Mouse (Mus musculus) stomach, embryonic 16.5 days (tissue): ENCODE measurements around the gene Ehbp1. TPM values are rescaled to one million over a fixed set of nuclear protein-coding genes. Genes with fewer than 3 reads are reported as not detected.
A peak's percentile ranks its signal among the peaks of the same experiment; 100 is the strongest.

Experiments used
- ATAC-seq: fragments of 200-750 bp; cut with Nextera tagmentation; 2 replicates; pipeline ENCODE4 v1.8.0; 2017; ENCODE audit warnings: moderate number of reproducible peaks, moderate TSS enrichment; ENCODE audit not compliant: insufficient read depth, low FRiP score
- H3K27ac ChIP-seq: fragments of 300-500 bp; sonication (generic); 2 replicates; pipeline ENCODE4 v1.5.1; 2014; ENCODE audit warnings: low read length
- H3K27me3 ChIP-seq: fragments of 300-500 bp; sonication (generic); 2 replicates; pipeline ENCODE4 v1.6.1; 2014; ENCODE audit warnings: low read length, control low read depth, mixed read lengths; ENCODE audit not compliant: control insufficient read depth, insufficient read depth
- H3K36me3 ChIP-seq: fragments of 300-500 bp; sonication (generic); 2 replicates; pipeline ENCODE4 v1.6.1; 2014; ENCODE audit warnings: low read length; ENCODE audit not compliant: control insufficient read depth, insufficient read depth
- H3K4me1 ChIP-seq: fragments of 300-500 bp; sonication (generic); 2 replicates; pipeline ENCODE4 v1.6.1; 2014; ENCODE audit warnings: low read length, control low read depth, mixed read lengths; ENCODE audit not compliant: control insufficient read depth, insufficient read depth
- H3K4me2 ChIP-seq: fragments of 300-500 bp; sonication (generic); 2 replicates; pipeline ENCODE4 v1.6.1; 2014; ENCODE audit warnings: low read depth, low read length, mixed read lengths
- H3K4me3 ChIP-seq: fragments of 300-500 bp; sonication (generic); replicated peaks from 2 replicates; pipeline ENCODE4 v1.5.1; 2014; ENCODE audit warnings: mild to moderate bottlenecking, low read length
- H3K9ac ChIP-seq: fragments of 300-500 bp; sonication (generic); 2 replicates; pipeline ENCODE4 v1.6.1; 2014; ENCODE audit warnings: low read length
- H3K9me3 ChIP-seq: fragments of 300-500 bp; sonication (generic); replicated peaks from 2 replicates; pipeline ENCODE4 v1.6.1; 2016; ENCODE audit warnings: low read length, control low read depth; ENCODE audit not compliant: control insufficient read depth
- WGBS: fragments of 180-500 bp; shearing (Covaris S2); extraction: QIAGEN DNeasy Blood & Tissue Kit; methylation state at CpG from one replicate; pipeline ENCODE4 v1.1.7; 2014; 5-methylcytosine and 5-hydroxymethylcytosine counted together
- polyA plus RNA-seq: library from polyadenylated mRNA; unstranded; fragments of >200 nt; fragmentation: Nextera tagmentation; extraction: Ambion mirVana; gene quantifications from 2 replicates; pipeline ENCODE4 v1.2.1, GENCODE M21; 2015

The Ehbp1 gene
- polyA plus RNA-seq, 1 experiment from 2014 or later: 12.7 TPM

- no peaks in the 10 kb centered on the region for H3K36me3 ChIP-seq
- no peaks in the 10 kb centered on the region for H3K27me3 ChIP-seq
- 0 out of 2 replicates have a peak, but pooled peaks have one; percentile 33 for ATAC-seq
- H3K27ac ChIP-seq: no peak overlapping the region
- H3K4me3 ChIP-seq: no peak overlapping the region
- no peaks in the 10 kb centered on the region for H3K9me3 ChIP-seq
- H3K9ac ChIP-seq: no peak overlapping the region
- H3K4me1 ChIP-seq: peaks cover 7% of the 10 kb centered on the region; the same call in 1 of the 2 replicates
- no peak overlapping the region for H3K4me2 ChIP-seq
Observed at GRCm38 (mm10) chr11:22267014-22267413, 75.1 kb downstream of the Ehbp1 start.

GRCm38 (mm10) chr11:22255418-22255817, 86.7 kb downstream of the Ehbp1 start:
- WGBS: 91% methylated on average over 1 of the region's 1 CpGs
- no peak for ATAC-seq

GRCm38 (mm10) chr11:22249363-22249762, 92.7 kb downstream of the Ehbp1 start:
- Histone ChIP-seq H3K27ac (no peak overlapping the region), H3K9me3 (no peaks in the 10 kb centered on the region), H3K4me3 (no peak overlapping the region), H3K4me1 (peaks cover 3% of the 10 kb centered on the region; the same call in 1 of the 2 replicates), H3K36me3 (no peaks in the 10 kb centered on the region), H3K27me3 (no peaks in the 10 kb centered on the region), H3K4me2 (no peak overlapping the region), H3K9ac (no peak overlapping the region)
- WGBS: 79% methylated on average over 2 of the region's 2 CpGs
- ATAC-seq: no peak

More at GRCm38 (mm10) chr11:22255418-22255817, 86.7 kb downstream of the Ehbp1 start:
- no peaks in the 10 kb centered on the region for H3K36me3 ChIP-seq
- H3K4me3 ChIP-seq: no peak overlapping the region
- H3K27me3 ChIP-seq: no peaks in the 10 kb centered on the region
- no peak overlapping the region for H3K9ac ChIP-seq
- H3K27ac ChIP-seq: no peak overlapping the region
- H3K9me3 ChIP-seq: no peaks in the 10 kb centered on the region
- H3K4me1 ChIP-seq: no peaks in the 10 kb centered on the region
- H3K4me2 ChIP-seq: no peak overlapping the region

- Histone ChIP-seq H3K27me3 (no peaks in the 10 kb centered on the region), H3K4me1 (peaks cover 3% of the 10 kb centered on the region; the same call in 1 of the 2 replicates), H3K27ac (no peak overlapping the region), H3K9ac (no peak overlapping the region), H3K4me2 (no peak overlapping the region), H3K4me3 (no peak overlapping the region), H3K36me3 (no peaks in the 10 kb centered on the region), H3K9me3 (no peaks in the 10 kb centered on the region)
- ATAC-seq: no peak
- WGBS: 55% methylated on average over 4 of the region's 4 CpGs
Observed at GRCm38 (mm10) chr11:22247736-22248135, 94.4 kb downstream of the Ehbp1 start.

GRCm38 (mm10) chr11:22247069-22247468, 95.0 kb downstream of the Ehbp1 start:
- no peaks in the 10 kb centered on the region for H3K27me3 ChIP-seq
- no peaks in the 10 kb centered on the region for H3K36me3 ChIP-seq
- ATAC-seq: no peak
- H3K27ac ChIP-seq: no peak overlapping the region
- no peak overlapping the region for H3K9ac ChIP-seq
- no peak overlapping the region for H3K4me3 ChIP-seq
- no peaks in the 10 kb centered on the region for H3K9me3 ChIP-seq
- peaks cover 3% of the 10 kb centered on the region; the same call in 1 of the 2 replicates for H3K4me1 ChIP-seq
- no peak overlapping the region for H3K4me2 ChIP-seq

- Histone ChIP-seq H3K9me3 (no peaks in the 10 kb centered on the region), H3K4me1 (no peaks in the 10 kb centered on the region), H3K9ac (no peak overlapping the region), H3K4me3 (no peak overlapping the region), H3K27me3 (no peaks in the 10 kb centered on the region), H3K36me3 (no peaks in the 10 kb centered on the region), H3K4me2 (no peak overlapping the region), H3K27ac (no peak overlapping the region)
- no peak for ATAC-seq
- 84% methylated on average over 5 of the region's 5 CpGs for WGBS
Observed at GRCm38 (mm10) chr11:22235558-22235957, 106.5 kb downstream of the Ehbp1 start.

GRCm38 (mm10) chr11:22234739-22235138, 107.4 kb downstream of the Ehbp1 start:
- Histone ChIP-seq H3K9ac (no peak overlapping the region), H3K27ac (no peak overlapping the region), H3K4me3 (no peak overlapping the region), H3K4me1 (no peaks in the 10 kb centered on the region), H3K27me3 (no peaks in the 10 kb centered on the region), H3K36me3 (no peaks in the 10 kb centered on the region), H3K4me2 (no peak overlapping the region), H3K9me3 (no peaks in the 10 kb centered on the region)
- WGBS: 81% methylated on average over 1 of the region's 1 CpGs
- ATAC-seq: no peak

GRCm38 (mm10) chr11:22230906-22231305, 111.2 kb downstream of the Ehbp1 start:
- Histone ChIP-seq H3K9me3 (no peaks in the 10 kb centered on the region; the same call in 1 of the 2 replicates), H3K4me2 (no peak overlapping the region), H3K4me1 (no peaks in the 10 kb centered on the region), H3K4me3 (no peak overlapping the region), H3K36me3 (no peaks in the 10 kb centered on the region), H3K27ac (no peak overlapping the region), H3K27me3 (no peaks in the 10 kb centered on the region), H3K9ac (no peak overlapping the region)
- ATAC-seq: peak; percentile 68; the same call in 1 of the 2 replicates
- WGBS: 53% methylated on average over 6 of the region's 6 CpGs

- Histone ChIP-seq H3K4me2 (no peak overlapping the region), H3K27ac (no peak overlapping the region), H3K9me3 (no peaks in the 10 kb centered on the region; the same call in 1 of the 2 replicates), H3K27me3 (no peaks in the 10 kb centered on the region), H3K4me1 (no peaks in the 10 kb centered on the region), H3K4me3 (no peak overlapping the region), H3K36me3 (no peaks in the 10 kb centered on the region), H3K9ac (no peak overlapping the region)
- WGBS: 45% methylated on average over 2 of the region's 2 CpGs
- ATAC-seq: no peak
Observed at GRCm38 (mm10) chr11:22225619-22226018, 116.5 kb downstream of the Ehbp1 start.

- Histone ChIP-seq H3K9me3 (no peaks in the 10 kb centered on the region), H3K9ac (no peak overlapping the region), H3K4me2 (no peak overlapping the region), H3K36me3 (no peaks in the 10 kb centered on the region), H3K27me3 (no peaks in the 10 kb centered on the region), H3K4me3 (no peak overlapping the region), H3K27ac (no peak overlapping the region), H3K4me1 (no peaks in the 10 kb centered on the region)
- 74% methylated on average over 2 of the region's 2 CpGs for WGBS
- no peak for ATAC-seq
Observed at GRCm38 (mm10) chr11:22218222-22218621, 123.9 kb downstream of the Ehbp1 start.
